Mouse (Mus musculus): ENCODE measurements around the gene Mdk. TPM values are rescaled to one million over a fixed set of nuclear protein-coding genes. Genes with fewer than 3 reads are reported as not detected.

The Mdk gene
- total RNA-seq, 2 experiments from 2014 or later: 102 to 110 TPM

- peak; percentile 80 for DNase-seq
These were observed 26.8 kb upstream of the Mdk start for GRCm38 (mm10) chr2:91958701-91959457.

DNA sequence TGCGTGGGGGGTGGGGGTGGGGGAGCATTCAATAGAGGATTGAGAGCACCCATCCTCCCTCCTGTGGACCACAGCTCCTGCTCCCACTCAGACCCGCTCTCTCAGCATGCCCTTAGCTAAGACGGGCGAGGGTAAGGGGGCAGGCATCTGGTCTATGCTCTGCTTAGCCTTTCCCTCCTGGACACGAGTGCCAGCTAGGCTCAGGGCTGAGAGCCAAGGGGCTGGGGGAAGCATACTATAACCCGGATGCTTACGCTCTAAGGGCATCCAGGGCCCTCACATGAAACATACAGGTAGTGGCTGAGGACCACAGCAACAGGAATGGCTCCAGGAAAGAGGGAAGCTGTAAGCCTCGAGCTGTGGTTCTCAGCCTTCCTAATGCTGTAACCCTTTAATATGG, 26.0 kb upstream of the Mdk start:
- DNase-seq: no peak

DNA sequence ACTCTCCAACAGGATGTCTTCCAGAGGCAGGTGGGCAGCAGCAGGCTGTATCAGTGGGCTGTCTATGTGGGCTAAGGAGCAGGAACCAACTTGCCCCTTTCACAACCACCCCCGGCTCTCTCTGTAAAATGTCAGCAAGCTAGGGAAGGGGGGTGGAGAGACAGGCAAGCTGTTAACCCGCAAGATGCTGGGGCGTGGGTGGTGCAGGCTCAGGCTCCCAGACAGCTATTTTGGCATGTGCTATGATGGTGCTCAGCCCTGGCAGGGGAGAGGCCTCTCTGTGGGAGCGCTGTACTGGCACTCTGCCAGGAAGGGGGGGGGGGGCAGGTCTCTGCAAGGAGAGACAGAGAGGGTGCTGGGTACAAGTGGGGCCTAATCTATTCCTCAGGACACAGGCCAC, 25.0 kb upstream of the Mdk start:
- peak; percentile 53 for DNase-seq

DNA sequence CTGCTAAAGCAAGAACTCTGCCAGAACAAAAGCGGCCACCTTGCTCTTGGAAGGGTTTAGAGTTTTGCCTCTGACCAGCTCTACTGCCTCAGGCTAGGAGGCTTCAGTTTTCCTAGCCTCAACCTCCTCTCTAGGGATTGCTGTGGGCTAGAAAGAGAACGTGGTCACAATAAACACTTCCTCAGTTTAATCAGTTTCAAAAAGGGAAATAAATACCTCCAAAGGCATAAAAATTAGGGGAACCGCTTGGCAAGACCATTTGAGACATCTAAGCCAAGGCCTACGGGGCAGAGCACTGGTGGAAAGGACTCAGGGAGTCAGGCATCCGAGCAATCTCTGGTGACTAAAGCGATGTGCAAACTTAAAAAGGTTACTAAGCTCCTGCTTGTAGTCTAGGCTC, 23.8 kb upstream of the Mdk start:
- no peak for DNase-seq

- DNase-seq: no peak
These were observed 23.1 kb upstream of the Mdk start for GRCm38 (mm10) chr2:91955121-91955591.

DNA sequence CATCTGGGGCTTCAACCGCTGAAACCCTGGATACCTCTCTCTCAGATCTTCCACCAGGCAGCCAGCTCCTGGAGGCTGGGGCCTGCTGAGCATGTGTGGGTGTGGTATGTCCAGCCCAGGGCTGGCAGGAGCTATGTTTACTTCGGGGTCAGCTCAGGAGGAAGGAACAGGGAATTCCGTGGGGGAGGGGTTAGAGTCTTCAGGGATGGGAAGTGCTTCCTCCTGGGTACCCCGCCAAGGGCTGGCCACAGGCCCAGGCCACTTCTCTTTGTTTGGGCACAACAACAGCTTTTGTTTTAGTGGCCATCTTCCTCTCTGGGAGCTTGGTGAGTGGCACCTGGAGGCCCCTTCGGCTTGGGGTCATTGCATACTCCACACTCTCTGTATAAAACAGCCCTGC, 21.7 kb upstream of the Mdk start:
- DNase-seq: peak; percentile 84

- DNase-seq: peak; percentile 72
These were observed 18.4 kb upstream of the Mdk start for GRCm38 (mm10) chr2:91950275-91951085.

DNA sequence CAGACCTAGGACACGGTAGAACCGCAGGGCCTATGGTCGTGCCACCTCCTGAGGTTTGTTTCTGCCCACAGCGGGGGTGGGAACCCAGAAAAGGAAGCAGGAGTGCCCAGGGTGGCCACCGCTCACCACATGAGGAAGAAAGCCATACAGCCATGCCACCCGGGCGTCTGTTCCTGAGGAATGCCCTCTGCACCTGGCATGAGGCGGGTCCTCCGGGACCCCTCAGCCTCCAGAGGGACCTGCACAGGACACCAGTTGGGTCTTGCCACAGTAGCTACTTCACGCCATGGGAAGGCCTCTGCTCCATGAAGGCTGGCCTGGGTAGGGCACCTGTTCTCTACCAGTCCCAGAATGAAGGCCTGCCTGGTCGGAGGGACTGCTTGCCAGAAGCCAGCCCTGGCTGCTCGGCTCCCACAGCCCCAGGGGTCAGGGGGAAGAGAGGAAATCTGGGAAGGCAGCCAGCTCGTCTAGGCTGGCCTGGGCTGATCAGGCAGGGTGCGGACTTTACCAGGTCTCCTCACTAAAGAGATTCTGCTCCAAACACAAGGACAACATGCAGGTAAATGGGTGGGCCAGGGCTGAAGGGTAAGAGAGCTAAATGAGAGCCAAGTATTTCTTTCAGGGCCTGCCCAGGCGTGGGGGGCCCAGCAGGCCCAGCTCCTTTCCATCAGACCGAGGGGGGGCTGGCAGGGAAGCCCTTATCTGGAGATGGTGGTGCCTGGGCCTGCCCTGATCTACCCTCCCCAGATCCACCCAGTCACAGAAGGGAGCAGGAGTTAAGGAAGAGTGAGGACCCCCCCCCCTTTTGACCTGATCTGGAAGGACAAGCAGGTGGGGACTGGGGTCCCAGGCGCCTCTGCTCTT, 17.5 kb upstream of the Mdk start:
- peak; percentile 83 for DNase-seq

- DNase-seq: no peak
These were observed 16.7 kb upstream of the Mdk start for GRCm38 (mm10) chr2:91948792-91949241.

GRCm38 (mm10) chr2:91948151-91948509, 16.0 kb upstream of the Mdk start:
- DNase-seq: no peak

- peak; percentile 51 for DNase-seq
These were observed 15.5 kb upstream of the Mdk start for GRCm38 (mm10) chr2:91947397-91948150.

GRCm38 (mm10) chr2:91946836-91947235, 14.7 kb upstream of the Mdk start:
- DNase-seq: peak; percentile 69

DNA sequence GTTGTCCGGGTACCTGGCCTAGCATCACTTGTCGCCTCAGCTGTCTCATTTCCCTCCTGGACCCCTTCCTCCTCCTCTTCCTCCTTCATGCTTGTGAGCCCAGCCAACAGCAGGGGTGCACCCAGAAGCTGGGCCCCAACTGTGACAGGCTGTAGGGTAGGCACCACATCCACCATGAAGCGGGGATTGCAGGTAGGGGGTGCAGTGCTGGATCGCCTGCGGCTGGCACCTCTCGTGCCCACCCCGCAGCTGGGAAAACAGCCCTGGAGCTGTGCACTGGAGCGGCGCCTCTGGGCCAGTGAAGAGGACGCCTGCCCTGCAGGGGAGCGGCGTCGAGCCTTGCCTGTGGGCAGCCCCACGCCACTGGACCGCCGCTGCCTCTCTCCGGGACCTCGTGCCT, 13.4 kb upstream of the Mdk start, which contains the start of gene Gm9821:
Gm9821 (plus strand) TSS at position 221 of the 400 bp plus-strand sequence.
- DNase-seq: no peak

DNA sequence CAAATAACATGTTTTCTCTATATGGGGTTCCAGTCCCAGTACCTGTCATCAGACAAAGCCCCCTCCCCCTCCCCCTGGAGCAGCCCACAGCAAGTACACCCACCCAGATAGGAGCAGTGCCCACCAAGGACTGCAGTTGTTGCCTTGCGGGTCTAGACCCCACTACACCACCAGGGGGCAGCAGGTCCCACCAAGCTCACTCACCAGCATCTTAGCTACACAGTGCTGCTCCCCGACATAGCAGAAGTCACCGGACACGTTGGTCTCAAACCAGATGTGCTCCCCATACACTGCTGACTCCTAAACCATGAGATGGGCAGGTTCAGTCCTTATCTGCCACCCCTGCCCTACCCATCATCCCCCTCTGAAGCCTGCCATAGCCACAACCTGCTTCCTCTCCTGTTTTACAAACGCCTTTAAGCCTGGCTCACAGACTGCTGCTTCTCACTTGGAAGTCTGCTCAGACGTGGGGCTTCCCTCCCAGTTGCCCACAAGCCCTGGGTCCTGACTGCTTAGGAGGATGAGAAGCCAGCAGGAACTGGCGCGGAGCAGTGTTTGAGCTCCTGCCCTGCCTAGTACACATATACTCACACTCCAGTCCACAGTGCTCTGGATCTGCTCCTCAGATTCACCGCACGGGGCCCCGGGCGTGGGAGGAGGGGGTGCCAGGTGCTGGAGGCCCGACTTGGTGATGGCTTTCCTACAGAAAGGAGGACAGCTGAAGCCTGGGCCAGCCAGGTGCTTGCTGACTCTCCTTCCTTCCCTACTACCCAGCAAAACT, 12.3 kb upstream of the Mdk start:
- peak; percentile 88 for DNase-seq

GRCm38 (mm10) chr2:91942356-91942755, 10.3 kb upstream of the Mdk start:
- no peak for DNase-seq

- DNase-seq: no peak
These were observed 7.3 kb upstream of the Mdk start for GRCm38 (mm10) chr2:91939303-91939935.

DNA sequence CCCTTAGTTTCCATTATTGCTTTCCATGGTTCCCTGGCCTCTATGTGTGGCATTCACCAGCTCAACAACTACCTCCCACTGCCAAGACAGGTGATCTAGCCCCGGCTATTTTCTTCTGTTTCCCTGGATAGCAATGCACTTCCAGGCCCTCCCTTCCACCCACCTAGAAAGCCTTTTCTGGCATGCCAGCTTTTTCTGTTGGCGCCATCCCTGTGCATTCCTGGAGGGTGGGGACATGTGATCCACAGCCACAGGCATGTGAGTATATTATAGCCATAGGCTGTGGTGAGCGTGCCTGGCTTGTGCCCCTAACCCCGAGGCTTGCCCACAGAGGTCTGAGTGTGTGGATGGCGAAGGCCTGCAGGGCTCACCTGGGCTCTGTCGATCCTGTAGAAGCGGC, 4.1 kb upstream of the Mdk start:
- DNase-seq: no peak

DNA sequence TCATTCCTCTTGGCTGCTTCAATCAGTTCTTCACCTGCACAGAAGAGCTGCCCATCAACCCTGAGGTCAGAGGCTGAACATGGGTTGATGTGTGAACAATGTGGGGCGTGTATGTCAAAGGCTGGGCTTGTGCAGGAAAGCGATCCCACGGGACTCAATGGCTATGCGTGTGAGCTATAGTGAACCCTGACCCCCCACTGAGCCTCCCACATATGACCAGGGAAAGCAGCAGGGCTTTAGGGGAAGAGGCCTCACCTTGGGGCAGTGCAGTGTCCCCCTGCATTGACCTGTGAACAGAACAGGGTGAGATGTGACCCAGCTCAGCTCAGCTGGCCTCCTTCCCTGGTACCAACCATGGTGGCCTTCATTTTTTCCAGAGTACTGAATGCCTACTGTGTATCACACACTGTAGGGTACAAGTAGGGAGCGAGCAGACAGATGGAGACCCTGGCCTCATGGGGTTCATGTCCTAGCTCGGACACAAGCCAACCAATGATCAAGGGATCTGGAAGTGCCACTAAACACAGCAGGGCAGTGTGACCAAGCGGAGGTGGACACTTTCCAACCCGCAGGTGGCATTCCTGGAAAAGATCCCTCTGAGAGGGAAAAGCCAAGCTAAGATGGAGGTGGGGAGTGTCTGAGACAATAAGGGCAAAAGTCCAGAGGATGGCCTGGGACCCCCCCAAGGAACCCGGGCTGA, 2.9 kb upstream of the Mdk start:
- no peak for DNase-seq

- DNase-seq: no peak
These were observed 1.9 kb upstream of the Mdk start for GRCm38 (mm10) chr2:91934016-91934415.

DNA sequence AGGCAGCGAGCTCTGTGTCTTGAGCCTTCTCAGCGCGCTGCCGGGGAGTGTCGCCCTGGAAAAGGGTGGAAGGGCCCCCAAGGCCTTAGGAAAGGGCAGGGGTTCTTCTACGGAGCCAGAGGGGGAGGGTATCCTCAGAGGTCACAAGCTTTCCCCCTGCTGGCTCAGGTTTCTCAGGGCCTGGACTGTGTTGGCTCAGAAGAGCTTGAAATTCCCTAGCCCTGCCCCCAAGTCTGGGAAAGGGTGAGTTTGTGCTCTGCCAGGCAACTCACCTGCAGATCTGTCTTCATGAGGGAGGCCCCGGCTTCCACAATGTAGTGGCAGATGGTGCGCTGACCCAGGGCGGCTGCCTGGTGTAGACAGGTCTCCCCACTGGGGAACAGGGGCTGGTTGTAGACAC, 1.4 kb upstream of the Mdk start:
- DNase-seq: no peak
